Mouse (Mus musculus) midbrain, embryonic 11.5 days (tissue): ENCODE results near the gene Spred1. TPM values are rescaled to one million over a fixed set of nuclear protein-coding genes. Genes with fewer than 3 reads are reported as not detected.

Experiments
- microRNA counts: library from miRNA; unstranded; fragments of <30 nt; microRNA quantifications from one replicate; lab custom pipeline; 2015
- microRNA-seq: library from miRNA; unstranded; fragments of <30 nt; microRNA quantifications from one replicate; pipeline ENCODE4, GENCODE M21; 2017
- polyA plus RNA-seq: library from polyadenylated mRNA; unstranded; fragments of >200 nt; fragmentation: Nextera tagmentation; extraction: Ambion mirVana; gene quantifications from 2 replicates; pipeline ENCODE4 v1.2.1, GENCODE M21; 2014

Spred1 gene
- polyA plus RNA-seq, 1 experiment from 2014 or later = 20.1 TPM

MicroRNAs within 50 kb of the gene (microRNA counts, 519-probe panel; counts per million panel counts)
- microRNA mmu-miR-674 (lab: Ali Mortazavi, UCI) = 4,758 counts per million, percentile 46 among the panel's probes with 10 or more counts

Small RNA genes within 50 kb of the gene (microRNA-seq; reads per million reads assigned to microRNA genes)
- 3,002 reads per million, percentile 86 among the genes with 10 or more reads in this experiment for gene Mir674

Other genes with a start within 250 kb of the Spred1 start
- gene Tmco5, start 242.7 kb upstream of the Spred1 start, polyA plus RNA-seq = not detected in 2 replicates
- 8.3 and 9.1 TPM in 2 replicates for gene Fam98b, start 128.4 kb downstream of the Spred1 start, polyA plus RNA-seq
- 1.0 and 1.2 TPM in 2 replicates for gene Rasgrp1, start 221.6 kb downstream of the Spred1 start, polyA plus RNA-seq